Mouse (Mus musculus): ENCODE measurements around the gene Pot1a. TPM values are rescaled to one million over a fixed set of nuclear protein-coding genes. Genes with fewer than 3 reads are reported as not detected.

The Pot1a gene
- 0.48 and 0.61 TPM in 2 replicates for polyA plus RNA-seq (2012; rRNA removed)

DNA sequence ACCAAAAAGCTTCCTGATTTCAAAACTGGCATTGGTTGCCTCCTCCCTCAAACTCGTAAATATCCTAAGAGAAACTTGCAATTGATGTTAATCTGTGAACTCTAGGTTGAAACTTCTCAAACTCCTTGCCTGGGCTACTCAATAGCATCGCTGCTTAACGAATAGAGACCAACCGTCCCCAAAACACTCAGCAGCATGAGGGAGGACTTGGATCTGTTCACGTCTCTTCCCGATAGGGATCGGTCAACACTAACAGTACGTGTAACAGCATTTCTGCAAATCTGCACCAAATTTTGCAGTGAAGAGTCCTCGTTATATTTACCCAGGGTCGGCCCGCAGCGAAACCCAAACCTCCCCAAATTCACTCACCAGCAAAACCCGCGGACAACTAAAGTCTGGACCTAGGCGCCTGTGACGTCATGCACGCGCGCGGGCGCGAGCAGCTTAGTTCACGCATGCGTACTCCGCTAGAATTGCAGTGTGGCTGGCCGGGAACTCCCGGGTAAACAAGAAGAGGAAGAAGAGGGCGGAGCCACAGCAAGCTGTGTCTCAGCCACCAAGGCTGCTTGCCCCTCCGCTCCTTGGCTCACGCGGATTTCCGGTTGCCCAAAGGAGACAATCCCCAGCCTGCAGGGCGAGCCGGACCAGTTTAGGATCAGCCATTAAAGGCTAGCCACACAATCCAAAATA lies at the start of gene Pot1a:
Pot1a (minus strand) TSS at position 441 of the 690 bp plus-strand sequence.

Other genes with a start within 250 kb of the Pot1a start
- gene Gpr37, start 118.5 kb downstream of the Pot1a start, polyA plus RNA-seq (2012; rRNA removed) = 0.38 and 0.57 TPM in 2 replicates